Mouse (Mus musculus) heart, postnatal 10 days (tissue): Measurements from ENCODE around the gene Lrig1. TPM values are rescaled to one million over a fixed set of nuclear protein-coding genes. Genes with fewer than 3 reads are reported as not detected.

Experiments used
- DNase-seq, 2 experiments: peaks; one replicate each; pipeline ENCODE4 v3.0.0; 2021
- intact Hi-C: fragments of 180-260 bp; cut with DNase I; formaldehyde crosslinking; loops from one replicate; pipeline ENCODE4 v1.15.1; 2025
- total RNA-seq, 2 experiments: library from RNA; stranded (reverse); gene quantifications; 2 replicates each; pipeline ENCODE4 v1.2.3; 2021

Lrig1 gene
- total RNA-seq, 2 experiments from 2014 or later: 27.3 to 27.7 TPM

GRCm38 (mm10) chr6:94678377-94679164 is 21.4 kb downstream of the Lrig1 start:
- intact Hi-C loops: no loop called here
- DNase-seq: no peak

- DNase-seq: no peak
- intact Hi-C loops: no loop called here
Observed at GRCm38 (mm10) chr6:94677448-94677847, 22.5 kb downstream of the Lrig1 start.

- DNase-seq: no peak
- intact Hi-C loops: no loop called here
Observed at GRCm38 (mm10) chr6:94676840-94677239, 23.1 kb downstream of the Lrig1 start.

GRCm38 (mm10) chr6:94676300-94676699 is 23.7 kb downstream of the Lrig1 start:
- DNase-seq: no peak
- intact Hi-C loops: no loop called here

- no peak for DNase-seq
- intact Hi-C loops: no loop called here
Observed at GRCm38 (mm10) chr6:94672426-94672825, 27.5 kb downstream of the Lrig1 start.

- intact Hi-C loops: no loop called here
- DNase-seq: no peak
Observed at GRCm38 (mm10) chr6:94669370-94669769, 30.6 kb downstream of the Lrig1 start.

GRCm38 (mm10) chr6:94668204-94668863 is 31.6 kb downstream of the Lrig1 start:
- DNase-seq: no peak
- intact Hi-C loops: no loop called here

- intact Hi-C loops: loop anchor here (2.0 kb wide), 1 partner anchor 16 kb away; no protein-coding TSS in a partner anchor
- no peak for DNase-seq
Observed at GRCm38 (mm10) chr6:94667131-94667530, 32.8 kb downstream of the Lrig1 start.

- intact Hi-C loops: loop anchor here (2.0 kb wide), 1 partner anchor 16 kb away; no protein-coding TSS in a partner anchor
Observed at GRCm38 (mm10) chr6:94666432-94667119, 33.4 kb downstream of the Lrig1 start.

GRCm38 (mm10) chr6:94665677-94666076 is 34.3 kb downstream of the Lrig1 start:
- no peak for DNase-seq
- intact Hi-C loops: loop anchor here (2.0 kb wide), 1 partner anchor 17 kb away; no protein-coding TSS in a partner anchor

More at GRCm38 (mm10) chr6:94666432-94667119, 33.4 kb downstream of the Lrig1 start:
- DNase-seq: no peak

GRCm38 (mm10) chr6:94665248-94665647 is 34.7 kb downstream of the Lrig1 start:
- DNase-seq: no peak
- intact Hi-C loops: no loop called here

GRCm38 (mm10) chr6:94664000-94664399 is 36.0 kb downstream of the Lrig1 start:
- intact Hi-C loops: no loop called here
- DNase-seq: no peak

- intact Hi-C loops: no loop called here
Observed at GRCm38 (mm10) chr6:94661923-94662322, 38.0 kb downstream of the Lrig1 start.

GRCm38 (mm10) chr6:94661321-94661720 is 38.6 kb downstream of the Lrig1 start:
- DNase-seq: no peak
- intact Hi-C loops: no loop called here

More at GRCm38 (mm10) chr6:94661923-94662322, 38.0 kb downstream of the Lrig1 start:
- DNase-seq: no peak

- no peak for DNase-seq
- intact Hi-C loops: no loop called here
Observed at GRCm38 (mm10) chr6:94659886-94660333, 40.0 kb downstream of the Lrig1 start.

GRCm38 (mm10) chr6:94658136-94658480 is 41.9 kb downstream of the Lrig1 start:
- intact Hi-C loops: no loop called here
- no peak for DNase-seq

GRCm38 (mm10) chr6:94657204-94658135 is 42.5 kb downstream of the Lrig1 start:
- intact Hi-C loops: no loop called here

GRCm38 (mm10) chr6:94655818-94656478 is 44.0 kb downstream of the Lrig1 start:
- peak; percentile 53 to 60 for DNase-seq
- intact Hi-C loops: no loop called here

More at GRCm38 (mm10) chr6:94657204-94658135, 42.5 kb downstream of the Lrig1 start:
- no peak for DNase-seq
